Mouse (Mus musculus) heart, postnatal 0 days (tissue): ENCODE results near the gene Tex14.
A peak's percentile ranks its signal among the peaks of the same experiment; 100 is the strongest.

ENCODE experiments used
- CTCF ChIP-seq: IDR thresholded peaks from 2 replicates; pipeline ENCODE4 v1.5.1; 2016; ENCODE audit warnings: antibody characterized with exemption, control low read depth, low read depth
- EP300 ChIP-seq: IDR thresholded peaks from 2 replicates; pipeline ENCODE4 v1.6.1; 2016; ENCODE audit warnings: antibody characterized with exemption, low read depth

DNA sequence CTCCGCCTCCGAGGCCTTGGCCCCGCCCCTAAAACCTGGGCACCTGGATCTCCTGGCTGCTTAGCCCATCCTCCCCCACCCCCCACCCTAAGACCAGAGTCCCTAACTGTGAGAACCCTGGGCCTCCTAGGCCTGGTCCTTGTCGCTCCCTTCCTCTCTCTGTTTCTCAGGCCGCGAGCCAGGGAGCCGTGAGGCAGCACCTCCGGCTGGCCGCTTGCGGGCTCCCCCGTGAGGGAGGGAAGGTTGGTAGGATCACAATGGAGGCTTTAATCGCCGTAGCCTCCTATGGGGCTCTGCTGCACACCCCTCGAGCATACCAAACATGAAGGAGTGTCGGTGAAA is 187.5 kb downstream of the Tex14 start:
- TF ChIP-seq CTCF = peak; percentile 22
- 0 out of 2 replicates have a peak, but pooled peaks have one; percentile 5 for TF ChIP-seq EP300
